Mouse (Mus musculus) mouse embryonic stem cell (cell line): ENCODE measurements at regions not wholly inside any gene's neighbourhood (a gene's known extent, or its start where the extent isn't known, plus 50 kb on each side); places are given as distances from the start of the nearest gene placed in this dataset.

Source experiments
- in situ Hi-C, 2 experiments: fragments of 300-500 bp; cut with MboI; formaldehyde crosslinking; loops; 1 replicate in 1 of 2; 3 replicates in 1 of 2; pipeline ENCODE4 v1.14.3; 2019 to 2020; ENCODE audit warnings: low sequenced_read_pairs in 2 of 2, low pct_unique_long_range_greater_than_20kb in 1 of 2, mixed read lengths in 1 of 2; ENCODE audit not compliant: unreplicated experiment in 1 of 2

DNA sequence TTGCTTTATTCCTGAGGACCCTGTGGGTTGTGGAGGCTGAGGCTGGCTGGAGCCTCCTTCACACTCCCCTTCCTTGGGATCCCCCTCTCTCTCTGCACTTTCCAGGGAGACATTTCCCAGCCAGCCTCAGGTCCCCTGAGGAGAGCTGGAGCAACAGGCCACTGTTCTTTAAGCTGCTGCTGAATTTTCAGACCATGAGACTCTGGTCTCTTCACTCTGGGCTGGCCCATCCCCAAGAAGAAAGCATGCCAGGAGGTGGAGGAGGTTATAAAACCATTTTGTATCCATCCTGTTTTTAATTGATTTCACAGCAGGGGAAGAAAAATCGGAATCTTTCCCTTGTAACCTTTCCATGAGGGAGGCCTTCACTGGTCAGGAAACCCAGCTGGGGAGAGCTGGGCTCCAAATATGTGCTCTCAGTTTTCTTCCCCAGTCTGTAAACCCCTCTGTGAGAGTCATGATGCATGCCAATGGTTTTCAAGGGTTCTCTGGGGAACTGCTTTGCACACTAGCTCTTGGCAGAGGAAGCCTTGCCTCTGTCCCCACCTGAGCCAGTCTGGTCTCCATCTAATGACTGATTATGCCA is 122.6 kb downstream of the Mtx3 start:
- in situ Hi-C loops = no loop called here

DNA sequence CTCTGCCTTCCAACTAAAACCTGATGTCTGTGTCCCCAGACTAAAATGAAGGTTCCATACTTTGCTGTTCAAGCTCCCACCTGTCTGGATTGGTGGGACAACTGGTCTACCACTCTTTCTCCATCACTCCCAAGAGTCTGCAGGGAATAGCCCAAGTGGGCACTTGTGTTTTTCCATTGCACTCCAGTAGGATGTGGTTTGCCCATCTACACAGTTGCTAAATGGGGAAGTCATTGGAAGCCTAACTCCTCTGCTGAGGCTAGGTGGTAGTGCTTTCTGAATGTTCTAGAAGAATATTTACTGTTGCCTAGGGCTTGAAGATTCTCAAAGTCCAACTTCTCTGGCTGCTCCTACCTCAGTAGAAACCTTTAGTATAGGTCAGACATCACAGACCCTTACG is 125.0 kb downstream of the Mtx3 start:
- in situ Hi-C loops = no loop called here

DNA sequence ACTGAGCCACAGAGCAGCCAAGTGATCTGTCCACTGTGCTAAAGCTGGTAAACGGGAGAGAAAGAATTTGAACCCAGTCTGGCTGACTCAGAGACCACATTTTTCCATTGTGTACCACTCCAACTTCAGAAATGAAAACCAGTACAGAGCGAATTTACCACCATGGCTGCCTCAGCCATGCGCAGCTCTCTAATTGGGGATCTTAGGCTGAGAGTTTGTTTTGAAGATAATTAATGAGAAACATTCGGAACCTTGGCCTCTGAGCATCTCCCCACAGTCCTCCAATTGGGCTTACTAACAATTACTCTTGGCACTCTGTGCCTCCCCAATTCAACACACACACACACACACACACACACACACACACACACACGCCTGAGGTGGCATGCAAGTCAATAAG is 128.3 kb downstream of the Mtx3 start:
- in situ Hi-C loops = no loop called here

DNA sequence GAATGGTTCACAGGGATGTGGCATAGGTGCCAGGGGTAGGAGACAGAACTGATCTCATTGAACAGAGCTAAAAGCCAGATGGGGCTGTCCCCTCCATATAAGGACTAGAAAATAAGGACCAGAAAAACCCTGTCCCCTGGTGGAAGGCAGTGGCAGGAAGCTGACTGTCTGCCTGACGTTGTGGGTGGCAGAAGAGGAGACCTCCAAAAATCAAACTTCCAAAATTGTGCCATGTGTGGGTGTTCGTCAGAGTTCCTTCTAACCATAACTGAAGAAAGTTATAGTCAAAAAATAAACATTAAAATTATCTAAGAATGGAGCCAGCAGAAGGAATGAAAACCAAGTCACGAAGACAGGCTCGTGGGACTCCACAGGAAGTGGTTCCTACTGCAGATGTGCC is 129.2 kb downstream of the Mtx3 start:
- in situ Hi-C loops = no loop called here

DNA sequence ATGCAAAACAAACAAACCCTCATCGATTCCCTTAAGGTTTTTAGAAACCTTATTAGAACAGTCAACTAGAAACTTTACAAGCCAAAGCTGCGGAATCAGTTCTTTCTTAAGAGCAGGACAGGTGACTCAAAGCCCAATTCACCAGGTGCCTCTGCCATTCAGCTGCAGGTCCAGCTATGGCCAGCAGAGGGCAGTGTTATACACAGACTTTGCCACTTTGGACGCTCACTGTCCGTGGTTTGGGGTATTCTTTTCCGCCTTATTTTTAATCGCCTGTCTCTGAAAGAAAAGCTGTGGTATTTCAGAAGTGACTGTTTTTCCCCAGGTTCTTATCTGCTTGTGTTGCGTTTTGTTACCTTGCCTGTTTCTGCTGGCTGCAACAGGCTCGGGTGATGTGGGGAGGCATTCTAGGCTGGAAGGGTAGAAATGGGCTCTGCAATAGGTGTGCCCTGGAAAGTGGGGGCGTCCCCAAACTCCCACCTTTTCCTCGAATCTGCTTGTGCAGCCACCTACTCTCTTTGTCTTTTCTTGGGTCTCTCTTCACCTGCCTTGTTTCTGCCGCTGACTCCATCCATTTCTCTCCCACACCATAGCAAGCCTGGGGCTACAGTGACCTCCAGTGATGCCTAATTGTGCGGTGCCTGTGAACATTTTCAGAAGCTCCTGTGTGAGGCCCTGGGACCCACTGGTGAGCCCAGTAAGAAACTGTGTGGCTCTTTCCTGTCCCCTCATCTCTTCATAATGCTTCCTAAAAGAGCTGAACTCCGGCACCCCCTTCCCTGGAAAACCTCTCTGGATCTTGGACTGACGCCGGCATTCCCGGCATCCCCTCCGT is 142.4 kb downstream of the Mtx3 start:
- in situ Hi-C loops = loop anchor here (25.0 kb wide), 3 partner anchors 250 to 725 kb away; no protein-coding TSS in a partner anchor

DNA sequence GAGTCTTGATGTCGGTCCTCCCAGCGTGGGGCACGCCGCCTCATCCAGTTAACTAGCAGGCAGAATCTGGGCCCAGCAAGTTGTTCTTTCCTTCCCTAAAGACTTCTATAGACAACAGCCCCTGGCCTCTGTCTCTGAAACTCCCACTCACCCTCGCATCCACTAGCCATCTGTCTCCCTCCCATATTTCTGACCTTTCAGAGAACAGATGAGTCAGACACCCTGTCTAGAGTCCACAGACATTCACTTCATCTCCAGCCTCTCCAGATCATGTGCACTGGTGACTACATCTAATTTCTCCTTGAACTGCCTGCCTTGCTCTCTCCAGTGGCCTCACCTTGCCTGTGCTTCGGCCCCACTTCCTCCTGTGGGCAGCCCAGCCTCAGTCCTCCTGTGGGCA is 143.1 kb downstream of the Mtx3 start:
- in situ Hi-C loops = loop anchor here (25.0 kb wide), 3 partner anchors 250 to 725 kb away; no protein-coding TSS in a partner anchor

DNA sequence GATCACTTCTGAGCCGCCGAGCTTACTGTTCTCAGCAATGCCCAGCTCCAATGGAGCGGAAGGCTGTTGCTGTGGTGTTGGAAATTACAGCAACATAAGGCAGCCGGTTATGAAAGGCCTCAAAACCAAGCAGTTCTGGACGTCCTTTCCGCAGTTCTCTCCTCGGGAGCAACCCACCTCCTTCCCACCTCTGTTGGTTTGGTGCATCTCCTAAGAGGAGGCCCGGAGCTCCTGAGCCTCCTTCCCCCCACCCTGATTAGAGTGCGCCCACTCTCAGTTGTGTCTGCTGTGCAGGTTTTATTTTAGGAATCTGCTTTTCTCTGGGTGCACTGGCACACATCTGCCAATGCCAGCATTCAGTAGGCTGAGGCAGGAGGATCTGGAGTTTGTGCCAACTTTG is 144.0 kb downstream of the Mtx3 start:
- in situ Hi-C loops = loop anchor here (25.0 kb wide), 3 partner anchors 249 to 724 kb away; no protein-coding TSS in a partner anchor

DNA sequence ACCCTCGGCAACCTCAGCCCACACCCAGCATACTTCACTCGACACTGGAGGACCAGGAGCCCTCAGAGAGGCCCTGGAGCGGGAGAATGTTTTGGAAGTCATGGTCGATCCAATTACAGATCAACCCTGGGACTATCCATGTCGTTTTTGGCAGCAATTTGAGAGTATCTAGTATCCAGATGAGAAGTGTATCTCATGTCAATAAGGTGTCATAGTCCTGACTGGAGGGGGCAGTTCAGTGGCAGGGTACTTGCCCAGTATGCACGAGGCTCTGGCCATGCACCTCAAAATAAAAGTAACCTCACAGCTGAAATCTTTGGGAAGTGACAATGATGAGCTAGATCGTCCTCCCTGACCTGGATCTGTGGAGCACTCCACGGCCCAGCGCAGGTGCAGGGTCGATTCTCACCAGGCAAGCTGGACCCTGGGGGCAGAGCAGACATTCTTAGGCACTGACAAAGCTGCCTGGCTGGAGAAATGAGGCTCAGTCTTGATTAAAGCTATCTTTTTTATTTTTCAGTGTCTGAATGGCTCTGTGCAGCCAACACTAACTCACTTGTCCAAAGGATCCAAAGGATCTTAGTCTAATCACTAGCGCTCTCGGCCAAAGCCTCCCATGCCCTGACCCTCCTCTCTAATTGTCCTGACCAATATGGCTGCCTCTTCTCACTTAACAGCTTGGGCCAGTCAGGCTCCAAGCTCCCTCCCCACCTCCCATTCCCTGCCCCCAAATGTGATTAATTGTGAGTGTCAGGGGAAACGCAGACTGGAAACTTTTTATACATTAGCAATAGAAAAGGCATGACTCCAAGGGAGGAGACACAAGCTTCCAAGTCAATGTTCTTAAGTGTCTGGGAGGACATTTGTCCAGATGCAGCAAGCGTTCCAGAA is 146.0 kb downstream of the Mtx3 start:
- in situ Hi-C loops = loop anchor here (25.0 kb wide), 3 partner anchors 247 to 722 kb away; no protein-coding TSS in a partner anchor
